Mouse (Mus musculus) liver, embryonic 13.5 days (tissue): ENCODE results near the gene Stat5b. TPM values are rescaled to one million over a fixed set of nuclear protein-coding genes. Genes with fewer than 3 reads are reported as not detected.
A peak's percentile ranks its signal among the peaks of the same experiment; 100 is the strongest.

Experiments
- ATAC-seq: fragments of 200-750 bp; cut with Nextera tagmentation; 2 replicates; pipeline ENCODE4 v1.8.0; 2017; ENCODE audit warnings: low read depth, mild to moderate bottlenecking, moderate number of reproducible peaks, moderate library complexity
- DNase-seq: peaks from one replicate; pipeline ENCODE4 v3.0.0; 2022
- H3K27ac ChIP-seq: fragments of 300-500 bp; sonication (generic); 2 replicates; pipeline ENCODE4 v1.5.1; 2015; ENCODE audit warnings: moderate library complexity, mild to moderate bottlenecking, inconsistent platforms
- H3K27me3 ChIP-seq: fragments of 300-500 bp; sonication (generic); 2 replicates; pipeline ENCODE4 v1.6.1; 2015; ENCODE audit warnings: mild to moderate bottlenecking, inconsistent platforms
- H3K36me3 ChIP-seq: fragments of 300-500 bp; sonication (generic); 2 replicates; pipeline ENCODE4 v1.6.1; 2015; ENCODE audit warnings: mild to moderate bottlenecking, inconsistent platforms
- H3K4me1 ChIP-seq: fragments of 300-500 bp; sonication (generic); replicated peaks from 2 replicates; pipeline ENCODE4 v1.6.1; 2015; ENCODE audit warnings: inconsistent platforms
- H3K4me2 ChIP-seq: fragments of 300-500 bp; sonication (generic); 2 replicates; pipeline ENCODE4 v1.6.1; 2015; ENCODE audit warnings: inconsistent platforms, mild to moderate bottlenecking, moderate library complexity
- H3K4me3 ChIP-seq: fragments of 300-500 bp; sonication (generic); replicated peaks from 2 replicates; pipeline ENCODE4 v1.5.1; 2015; ENCODE audit warnings: mild to moderate bottlenecking, inconsistent platforms
- H3K9ac ChIP-seq: fragments of 300-500 bp; sonication (generic); 2 replicates; pipeline ENCODE4 v1.6.1; 2015; ENCODE audit warnings: mild to moderate bottlenecking, inconsistent platforms
- H3K9me3 ChIP-seq: fragments of 300-500 bp; sonication (generic); replicated peaks from 2 replicates; pipeline ENCODE4 v1.6.1; 2016; ENCODE audit warnings: inconsistent platforms
- WGBS: fragments of 180-500 bp; shearing (Covaris S2); methylation state at CpG from one replicate; pipeline ENCODE4 v1.1.7; 2015; ENCODE audit not compliant: insufficient replicate concordance; 5-methylcytosine and 5-hydroxymethylcytosine counted together
- polyA plus RNA-seq: library from polyadenylated mRNA; unstranded; fragments of >200 nt; fragmentation: Nextera tagmentation; extraction: Ambion mirVana; gene quantifications from 2 replicates; pipeline ENCODE4 v1.2.1, GENCODE M21; 2015

The Stat5b gene
- polyA plus RNA-seq, 1 experiment from 2014 or later: 21.1 TPM

- Histone ChIP-seq H3K9ac (peak overlapping the region; percentile 95), H3K4me1 (peaks cover 52% of the 10 kb centered on the region), H3K27ac (peak overlapping the region; percentile 90), H3K4me2 (peak overlapping the region; percentile 96), H3K36me3 (no peaks in the 10 kb centered on the region), H3K4me3 (peak overlapping the region; percentile 92), H3K27me3 (peaks cover 29% of the 10 kb centered on the region), H3K9me3 (no peaks in the 10 kb centered on the region)
- peak; percentile 26 for ATAC-seq
- whole genome bisulfite sequencing: 9% methylated on average over 33 of the region's 33 CpGs
- no peak for DNase-seq
Observed at GRCm38 (mm10) chr11:100850778-100851528, 429 bp upstream of the Stat5b start.

GRCm38 (mm10) chr11:100849456-100850037 lies 977 bp downstream of the Stat5b start:
- peaks cover 26% of the 10 kb centered on the region for H3K27me3 ChIP-seq
- peak overlapping the region; percentile 90 for H3K27ac ChIP-seq
- H3K9me3 ChIP-seq: no peaks in the 10 kb centered on the region
- ATAC-seq: peak; percentile 35
- 0 out of 2 replicates have a peak, but pooled peaks cover 2% of the 10 kb centered on the region for H3K36me3 ChIP-seq
- H3K9ac ChIP-seq: peak overlapping the region; percentile 95
- H3K4me2 ChIP-seq: peak overlapping the region; percentile 96
- DNase-seq: peak; percentile 35
- WGBS: 3% methylated on average over 13 of the region's 13 CpGs
- peaks cover 63% of the 10 kb centered on the region for H3K4me1 ChIP-seq
- peak overlapping the region; percentile 92 for H3K4me3 ChIP-seq

- DNase-seq (no peak), ATAC-seq (no peak)
- Histone ChIP-seq H3K9me3 (no peaks in the 10 kb centered on the region), H3K4me2 (peak overlapping the region; percentile 96), H3K9ac (peak overlapping the region; percentile 95), H3K36me3 (0 out of 2 replicates have a peak, but pooled peaks cover 2% of the 10 kb centered on the region), H3K27me3 (peaks cover 20% of the 10 kb centered on the region), H3K4me1 (peaks cover 58% of the 10 kb centered on the region), H3K27ac (peak overlapping the region; percentile 90), H3K4me3 (peak overlapping the region; percentile 92)
- 32% methylated on average over 6 of the region's 6 CpGs for WGBS
Observed at GRCm38 (mm10) chr11:100848789-100849379, 1.6 kb downstream of the Stat5b start.

- peaks cover 14% of the 10 kb centered on the region for H3K27me3 ChIP-seq
- H3K9me3 ChIP-seq: no peaks in the 10 kb centered on the region
- ATAC-seq (no peak), DNase-seq (no peak)
- H3K4me1 ChIP-seq: peaks cover 62% of the 10 kb centered on the region
- H3K27ac ChIP-seq: 0 out of 2 replicates have a peak overlapping the region, but pooled peaks have one; percentile 90
- H3K4me2 ChIP-seq: peak overlapping the region; percentile 96
- peak overlapping the region; percentile 95; the same call in 1 of the 2 replicates for H3K9ac ChIP-seq
- 19% methylated on average over 4 of the region's 4 CpGs for WGBS
- H3K36me3 ChIP-seq: 0 out of 2 replicates have a peak, but pooled peaks cover 2% of the 10 kb centered on the region
- H3K4me3 ChIP-seq: peak overlapping the region; percentile 92
Observed at GRCm38 (mm10) chr11:100848080-100848479, 2.4 kb downstream of the Stat5b start.

- Histone ChIP-seq H3K9me3 (no peaks in the 10 kb centered on the region), H3K27ac (no peak overlapping the region), H3K27me3 (peaks cover 10% of the 10 kb centered on the region), H3K9ac (0 out of 2 replicates have a peak overlapping the region, but pooled peaks have one; percentile 95), H3K4me2 (peak overlapping the region; percentile 96; the same call in 1 of the 2 replicates), H3K4me1 (peaks cover 65% of the 10 kb centered on the region), H3K4me3 (no peak overlapping the region), H3K36me3 (0 out of 2 replicates have a peak, but pooled peaks cover 2% of the 10 kb centered on the region)
- ATAC-seq (no peak), DNase-seq (no peak)
- 79% methylated on average over 4 of the region's 4 CpGs for WGBS
Observed at GRCm38 (mm10) chr11:100847572-100847971, 3.0 kb downstream of the Stat5b start.

GRCm38 (mm10) chr11:100845793-100846192 lies 4.7 kb downstream of the Stat5b start:
- Histone ChIP-seq H3K4me2 (no peak overlapping the region), H3K27ac (no peak overlapping the region), H3K9ac (no peak overlapping the region), H3K36me3 (0 out of 2 replicates have a peak, but pooled peaks cover 8% of the 10 kb centered on the region), H3K9me3 (no peaks in the 10 kb centered on the region), H3K4me3 (no peak overlapping the region), H3K4me1 (peaks cover 65% of the 10 kb centered on the region), H3K27me3 (peaks cover under 1% of the 10 kb centered on the region; the same call in 1 of the 2 replicates)
- ATAC-seq (no peak), DNase-seq (no peak)
- WGBS: 81% methylated on average over 6 of the region's 6 CpGs

GRCm38 (mm10) chr11:100844121-100844520 lies 6.4 kb downstream of the Stat5b start:
- no peak for ATAC-seq
- peaks cover 67% of the 10 kb centered on the region for H3K4me1 ChIP-seq
- 82% methylated on average over 4 of the region's 4 CpGs for WGBS
- H3K4me2 ChIP-seq: no peak overlapping the region
- no peaks in the 10 kb centered on the region for H3K27me3 ChIP-seq
- H3K4me3 ChIP-seq: no peak overlapping the region
- no peaks in the 10 kb centered on the region for H3K9me3 ChIP-seq
- no peak overlapping the region for H3K9ac ChIP-seq
- no peak for DNase-seq
- H3K27ac ChIP-seq: no peak overlapping the region
- 0 out of 2 replicates have a peak, but pooled peaks cover 8% of the 10 kb centered on the region for H3K36me3 ChIP-seq

GRCm38 (mm10) chr11:100843070-100843669 lies 7.4 kb downstream of the Stat5b start:
- no peak overlapping the region for H3K9ac ChIP-seq
- no peak for DNase-seq
- ATAC-seq: no peak
- H3K36me3 ChIP-seq: 0 out of 2 replicates have a peak, but pooled peaks cover 8% of the 10 kb centered on the region
- 88% methylated on average over 8 of the region's 8 CpGs for WGBS
- H3K9me3 ChIP-seq: no peaks in the 10 kb centered on the region
- no peak overlapping the region for H3K4me3 ChIP-seq
- H3K4me2 ChIP-seq: no peak overlapping the region
- no peak overlapping the region for H3K27ac ChIP-seq
- no peaks in the 10 kb centered on the region for H3K27me3 ChIP-seq
- H3K4me1 ChIP-seq: peaks cover 61% of the 10 kb centered on the region

GRCm38 (mm10) chr11:100842025-100842424 lies 8.5 kb downstream of the Stat5b start:
- DNase-seq (no peak), ATAC-seq (no peak)
- no peaks in the 10 kb centered on the region for H3K27me3 ChIP-seq
- peaks cover 50% of the 10 kb centered on the region for H3K4me1 ChIP-seq
- peak overlapping the region; percentile 7 for H3K27ac ChIP-seq
- WGBS: 78% methylated on average over 7 of the region's 7 CpGs
- H3K9ac ChIP-seq: no peak overlapping the region
- 0 out of 2 replicates have a peak overlapping the region, but pooled peaks have one; percentile 11 for H3K4me2 ChIP-seq
- H3K9me3 ChIP-seq: peaks cover 4% of the 10 kb centered on the region; the same call in 1 of the 2 replicates
- H3K36me3 ChIP-seq: peaks cover 12% of the 10 kb centered on the region; the same call in 1 of the 2 replicates
- H3K4me3 ChIP-seq: no peak overlapping the region

GRCm38 (mm10) chr11:100840866-100841265 lies 9.7 kb downstream of the Stat5b start:
- Histone ChIP-seq H3K27me3 (no peaks in the 10 kb centered on the region), H3K4me2 (peak overlapping the region; percentile 40), H3K4me3 (no peak overlapping the region), H3K4me1 (peaks cover 40% of the 10 kb centered on the region), H3K9ac (peak overlapping the region; percentile 36; the same call in 1 of the 2 replicates), H3K9me3 (peaks cover 4% of the 10 kb centered on the region; the same call in 1 of the 2 replicates), H3K27ac (peak overlapping the region; percentile 58), H3K36me3 (peaks cover 12% of the 10 kb centered on the region; the same call in 1 of the 2 replicates)
- no peak for DNase-seq
- peak; percentile 30; the same call in 1 of the 2 replicates for ATAC-seq
- 39% methylated on average over 12 of the region's 12 CpGs for whole genome bisulfite sequencing
